Mouse (Mus musculus): ENCODE measurements at regions not wholly inside any gene's neighbourhood (a gene's known extent, or its start where the extent isn't known, plus 50 kb on each side); places are given as distances from the start of the nearest gene placed in this dataset.

- DNase-seq (ENCODE audit: low spot score), result no peak
These were observed 91.2 kb upstream of the Tbx3 start for GRCm38 (mm10) chr5:119579288-119579687.

- DNase-seq (ENCODE audit: low spot score), result no peak
These were observed 90.7 kb upstream of the Tbx3 start for GRCm38 (mm10) chr5:119579806-119580205.

GRCm38 (mm10) chr5:119580395-119580794, 90.1 kb upstream of the Tbx3 start:
- DNase-seq (ENCODE audit: low spot score), result no peak

- DNase-seq (ENCODE audit: low spot score), result no peak
These were observed 89.7 kb upstream of the Tbx3 start for GRCm38 (mm10) chr5:119580798-119581197.

- DNase-seq (ENCODE audit: low spot score), result no peak
These were observed 86.1 kb upstream of the Tbx3 start for GRCm38 (mm10) chr5:119584389-119584788.

- DNase-seq (ENCODE audit: low spot score), result no peak
These were observed 85.6 kb upstream of the Tbx3 start for GRCm38 (mm10) chr5:119584914-119585313.

GRCm38 (mm10) chr5:119586391-119587058, 83.9 kb upstream of the Tbx3 start:
- no peak for DNase-seq (ENCODE audit: low spot score)

- no peak for DNase-seq (ENCODE audit: low spot score)
These were observed 83.1 kb upstream of the Tbx3 start for GRCm38 (mm10) chr5:119587239-119587811.

GRCm38 (mm10) chr5:119588340-119589272, 81.9 kb upstream of the Tbx3 start:
- no peak for DNase-seq (ENCODE audit: low spot score)

GRCm38 (mm10) chr5:119591271-119591670, 79.2 kb upstream of the Tbx3 start:
- no peak for DNase-seq (ENCODE audit: low spot score)

GRCm38 (mm10) chr5:119592891-119593290, 77.6 kb upstream of the Tbx3 start:
- no peak for DNase-seq (ENCODE audit: low spot score)

- no peak for DNase-seq (ENCODE audit: low spot score)
These were observed 75.9 kb upstream of the Tbx3 start for GRCm38 (mm10) chr5:119594541-119594940.

- no peak for DNase-seq (ENCODE audit: low spot score)
These were observed 74.0 kb upstream of the Tbx3 start for GRCm38 (mm10) chr5:119596295-119596993.

- no peak for DNase-seq (ENCODE audit: low spot score)
These were observed 73.5 kb upstream of the Tbx3 start for GRCm38 (mm10) chr5:119596994-119597391.

GRCm38 (mm10) chr5:119597530-119597929, 72.9 kb upstream of the Tbx3 start:
- no peak for DNase-seq (ENCODE audit: low spot score)

GRCm38 (mm10) chr5:119598166-119598565, 72.3 kb upstream of the Tbx3 start:
- DNase-seq (ENCODE audit: low spot score), result no peak

- no peak for DNase-seq (ENCODE audit: low spot score)
These were observed 69.1 kb upstream of the Tbx3 start for GRCm38 (mm10) chr5:119601390-119601789.

- DNase-seq (ENCODE audit: low spot score), result no peak
These were observed 68.5 kb upstream of the Tbx3 start for GRCm38 (mm10) chr5:119602001-119602400.

- DNase-seq (ENCODE audit: low spot score), result no peak
These were observed 65.0 kb upstream of the Tbx3 start for GRCm38 (mm10) chr5:119605444-119605843.

- peak; percentile 27 for DNase-seq (ENCODE audit: low spot score)
These were observed 57.1 kb upstream of the Tbx3 start for GRCm38 (mm10) chr5:119613413-119613812.

GRCm38 (mm10) chr5:119613981-119614770, 56.3 kb upstream of the Tbx3 start:
- no peak for DNase-seq (ENCODE audit: low spot score)

Measured in testis, postnatal 14 days (tissue).